Mouse (Mus musculus) testis, adult 2 months (tissue): ENCODE measurements around the gene Tenm3. TPM values are rescaled to one million over a fixed set of nuclear protein-coding genes. Genes with fewer than 3 reads are reported as not detected.

Experiments
- H3K27ac ChIP-seq: fragments of 200-500 bp; 2 replicates; pipeline ENCODE4 v1.5.1; 2012; ENCODE audit warnings: low read depth, low read length; ENCODE audit not compliant: control insufficient read depth, insufficient read depth
- H3K27me3 ChIP-seq: fragments of 200-500 bp; 2 replicates; pipeline ENCODE4 v1.6.1; 2012; ENCODE audit warnings: mild to moderate bottlenecking, low read length, moderate library complexity; ENCODE audit not compliant: control insufficient read depth, insufficient read depth
- H3K36me3 ChIP-seq: fragments of 200-500 bp; 2 replicates; pipeline ENCODE4 v1.6.1; 2012; ENCODE audit warnings: mild to moderate bottlenecking, low read length; ENCODE audit not compliant: control insufficient read depth, insufficient read depth
- H3K4me1 ChIP-seq: fragments of 200-500 bp; 2 replicates; pipeline ENCODE4 v1.6.1; 2012; ENCODE audit warnings: low read length; ENCODE audit not compliant: control insufficient read depth, insufficient read depth
- H3K4me3 ChIP-seq: fragments of 200-500 bp; 2 replicates; pipeline ENCODE4 v1.5.1; 2012; ENCODE audit warnings: low read depth, mild to moderate bottlenecking, low read length, moderate library complexity, mixed read lengths; ENCODE audit not compliant: control insufficient read depth
- CTCF ChIP-seq: fragments of 200-500 bp; IDR thresholded peaks from 2 replicates; pipeline ENCODE4 v1.5.1; 2012; ENCODE audit warnings: low read depth, mild to moderate bottlenecking, inconsistent platforms, low read length, moderate library complexity; ENCODE audit not compliant: control insufficient read depth, insufficient read depth, insufficient replicate concordance
- POLR2A ChIP-seq: fragments of 200-500 bp; IDR thresholded peaks from 2 replicates; pipeline ENCODE4 v1.6.1; 2012; ENCODE audit warnings: low read depth, mild to moderate bottlenecking, inconsistent platforms, low read length, moderate library complexity; ENCODE audit not compliant: control insufficient read depth
- polyA plus RNA-seq: library from polyadenylated mRNA; depleted of rRNA; stranded (reverse); fragments of >200 nt; gene quantifications from 2 replicates; pipeline ENCODE4 v1.2.3, GENCODE M21; 2012

Tenm3 gene
- polyA plus RNA-seq, 1 experiment = 4.2 TPM

DNA sequence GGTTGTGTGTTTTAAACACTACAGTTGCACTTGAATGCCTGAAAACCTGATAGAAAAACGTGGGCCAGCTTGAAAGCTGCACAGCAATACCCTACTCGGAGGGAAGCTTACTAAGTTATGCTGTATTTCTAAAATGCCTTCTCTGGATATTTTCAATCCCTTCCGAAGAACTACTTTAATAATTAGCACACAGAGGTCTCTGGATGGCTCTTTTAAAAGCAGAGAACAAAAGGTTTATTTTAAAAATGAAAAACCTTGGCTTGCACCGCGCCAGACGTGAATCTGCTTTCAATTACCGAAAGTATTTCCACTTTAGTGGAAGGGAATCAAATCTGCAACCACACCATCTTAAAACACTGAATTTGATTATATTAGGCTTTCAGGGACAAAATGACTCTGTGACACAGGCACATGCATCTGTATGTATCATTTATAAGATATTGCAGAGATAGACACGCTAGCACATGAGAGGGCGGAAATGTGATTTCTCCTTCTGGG is 289.9 kb downstream of the Tenm3 start:
- Histone ChIP-seq H3K4me3 (no peak overlapping the region), H3K4me1 (peaks cover 12% of the 10 kb centered on the region), H3K27ac (no peak overlapping the region), H3K36me3 (no peaks in the 10 kb centered on the region), H3K27me3 (no peaks in the 10 kb centered on the region)
- no peak for TF ChIP-seq CTCF
- no peak for TF ChIP-seq POLR2A

DNA sequence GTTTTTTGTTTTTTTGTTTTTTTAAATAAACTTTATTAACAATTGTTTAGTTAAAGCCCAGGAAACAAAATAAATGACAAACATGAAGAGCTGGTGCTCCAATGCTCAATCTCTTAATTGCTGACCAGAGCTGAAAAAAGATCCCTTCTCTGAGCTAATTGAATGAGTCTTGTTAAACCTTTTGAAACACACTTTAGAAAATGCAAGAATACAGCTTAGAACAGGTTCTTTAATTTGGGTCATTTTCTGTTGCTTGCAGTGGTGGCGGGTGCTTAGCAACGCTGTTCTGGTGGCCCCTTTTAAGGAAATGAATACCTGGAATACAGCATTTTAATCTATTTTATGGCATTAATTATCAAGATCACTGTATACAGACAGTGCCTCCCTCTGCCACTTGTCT is 291.4 kb downstream of the Tenm3 start:
- no peak for TF ChIP-seq CTCF
- no peak overlapping the region for H3K27ac ChIP-seq
- no peaks in the 10 kb centered on the region for H3K36me3 ChIP-seq
- peaks cover 12% of the 10 kb centered on the region for H3K4me1 ChIP-seq
- H3K27me3 ChIP-seq = no peaks in the 10 kb centered on the region
- H3K4me3 ChIP-seq = no peak overlapping the region

DNA sequence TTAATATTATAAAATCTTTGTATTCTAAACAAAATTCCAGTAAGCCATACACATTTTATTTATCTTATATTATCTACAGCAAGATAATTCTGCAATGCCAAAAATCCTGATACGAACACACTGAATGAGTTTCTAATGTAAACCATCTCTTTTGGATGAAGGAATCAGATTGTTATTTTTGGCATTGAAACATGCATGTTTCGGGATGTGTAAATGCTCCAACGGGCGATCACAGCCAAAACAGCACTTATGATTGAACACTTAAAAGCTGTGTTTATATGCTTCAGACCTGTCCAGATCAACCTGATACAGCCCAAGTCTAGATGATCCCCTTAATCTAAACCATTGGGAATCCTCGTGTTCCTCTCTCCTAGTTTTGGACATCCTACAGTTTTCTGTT is 292.4 kb downstream of the Tenm3 start:
- Histone ChIP-seq H3K36me3 (no peaks in the 10 kb centered on the region), H3K27me3 (no peaks in the 10 kb centered on the region)

DNA sequence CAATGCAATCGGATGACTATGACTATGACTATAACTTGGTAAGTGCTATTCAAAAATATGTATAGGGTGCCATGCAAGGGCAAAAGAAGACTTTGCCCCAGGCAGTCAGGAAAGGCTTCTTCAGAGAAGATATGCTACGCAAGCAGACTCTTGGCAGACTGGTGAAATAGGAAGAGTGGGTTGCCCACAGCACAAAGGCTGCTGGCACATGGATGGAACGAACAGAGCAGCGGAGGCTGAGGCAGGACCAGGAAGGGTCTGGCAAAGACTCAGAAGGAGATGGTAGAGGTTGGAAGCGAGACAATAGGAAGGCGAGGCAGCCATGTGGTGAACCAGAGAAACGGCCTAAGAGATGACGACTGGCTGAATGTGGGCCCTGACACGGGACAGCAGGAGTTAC is 294.8 kb downstream of the Tenm3 start:
- TF ChIP-seq CTCF = no peak
- no peak for TF ChIP-seq POLR2A
- H3K36me3 ChIP-seq = no peaks in the 10 kb centered on the region
- H3K27ac ChIP-seq = no peak overlapping the region
- H3K27me3 ChIP-seq = no peaks in the 10 kb centered on the region
- H3K4me3 ChIP-seq = no peak overlapping the region
- no peaks in the 10 kb centered on the region for H3K4me1 ChIP-seq

More for the DNA sequence above, 292.4 kb downstream of the Tenm3 start:
- H3K4me1 ChIP-seq = peaks cover 12% of the 10 kb centered on the region
- H3K4me3 ChIP-seq = no peak overlapping the region
- no peak overlapping the region for H3K27ac ChIP-seq
- no peak for TF ChIP-seq POLR2A
- TF ChIP-seq CTCF = no peak

- Histone ChIP-seq H3K4me3 (no peak overlapping the region), H3K27me3 (no peaks in the 10 kb centered on the region), H3K36me3 (no peaks in the 10 kb centered on the region), H3K27ac (no peak overlapping the region), H3K4me1 (no peaks in the 10 kb centered on the region)
- TF ChIP-seq POLR2A = no peak
- TF ChIP-seq CTCF = no peak
Observed at GRCm38 (mm10) chr8:48545631-48546030, 298.1 kb downstream of the Tenm3 start.

DNA sequence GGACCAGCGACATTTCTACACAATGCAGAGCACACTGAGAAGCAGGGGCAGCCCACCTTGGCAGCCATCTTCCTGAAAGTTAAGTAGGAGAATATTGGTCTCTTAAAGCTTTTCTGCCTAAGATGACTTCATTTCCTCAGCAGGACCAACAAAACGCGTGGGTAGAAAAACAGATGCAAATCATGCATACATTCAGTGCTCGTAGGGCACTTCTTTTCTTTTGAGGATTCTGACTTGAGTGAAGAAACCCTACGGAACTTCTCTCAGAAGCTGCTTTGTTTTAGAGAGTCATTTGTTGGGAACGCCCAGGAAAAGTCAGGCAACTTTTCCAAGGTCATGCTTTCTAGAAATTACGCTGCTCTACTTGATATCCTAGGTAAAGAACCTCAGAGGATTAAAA is 298.9 kb downstream of the Tenm3 start:
- Histone ChIP-seq H3K4me1 (no peaks in the 10 kb centered on the region), H3K4me3 (no peak overlapping the region), H3K36me3 (no peaks in the 10 kb centered on the region), H3K27ac (no peak overlapping the region), H3K27me3 (no peaks in the 10 kb centered on the region)
- TF ChIP-seq CTCF = no peak
- no peak for TF ChIP-seq POLR2A

DNA sequence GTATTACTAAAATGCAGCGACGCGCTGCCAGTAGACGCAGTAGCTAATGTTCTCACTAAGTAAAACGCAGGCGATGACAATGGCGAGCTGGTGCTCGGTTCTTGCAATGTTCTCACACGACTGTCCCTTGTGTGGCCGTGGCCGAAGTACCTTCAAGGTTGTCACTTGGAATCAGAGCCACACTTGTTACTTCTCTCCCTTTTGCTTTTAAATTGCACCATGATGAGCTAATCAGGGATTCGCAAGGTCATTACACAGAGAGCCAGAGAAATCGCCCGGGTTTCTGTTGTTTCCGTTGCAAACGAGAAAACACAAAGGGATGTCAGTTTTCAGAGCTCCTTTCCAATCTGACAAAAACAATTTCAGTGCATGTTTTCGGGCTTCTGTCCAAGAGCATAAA is 301.6 kb downstream of the Tenm3 start:
- no peaks in the 10 kb centered on the region for H3K4me1 ChIP-seq
- no peak for TF ChIP-seq POLR2A
- TF ChIP-seq CTCF = no peak
- H3K4me3 ChIP-seq = no peak overlapping the region
- no peaks in the 10 kb centered on the region for H3K27me3 ChIP-seq
- H3K36me3 ChIP-seq = no peaks in the 10 kb centered on the region
- H3K27ac ChIP-seq = no peak overlapping the region

- Histone ChIP-seq H3K4me1 (no peaks in the 10 kb centered on the region), H3K36me3 (no peaks in the 10 kb centered on the region), H3K4me3 (no peak overlapping the region), H3K27ac (no peak overlapping the region), H3K27me3 (no peaks in the 10 kb centered on the region)
- TF ChIP-seq POLR2A (no peak), CTCF (no peak)
Observed at GRCm38 (mm10) chr8:48540894-48541293, 302.9 kb downstream of the Tenm3 start.
